Mouse (Mus musculus): ENCODE data around the gene Eepd1. TPM values are rescaled to one million over a fixed set of nuclear protein-coding genes. Genes with fewer than 3 reads are reported as not detected.

The Eepd1 gene
- polyA plus RNA-seq, 2 experiments: 2.3 to 4.4 TPM

DNA sequence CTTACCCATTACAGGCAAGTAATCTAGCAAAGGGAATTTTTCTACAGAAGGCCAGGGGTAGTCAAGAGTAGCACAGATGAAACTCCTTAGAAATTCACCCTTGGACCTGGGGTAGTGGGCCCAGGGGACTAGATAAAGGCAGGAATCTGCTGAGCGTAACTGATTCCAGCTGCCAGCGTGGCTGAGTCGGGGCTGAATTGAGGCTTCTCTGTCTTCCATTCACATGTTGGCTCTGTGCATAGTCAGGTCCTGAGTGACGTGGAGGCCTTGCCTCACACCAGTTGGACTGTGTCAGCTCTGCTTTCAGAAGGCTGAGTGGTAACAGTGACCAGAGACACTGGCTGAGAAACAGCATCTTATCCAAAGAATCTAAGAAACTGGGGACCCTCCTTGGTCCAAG lies 36.6 kb downstream of the Eepd1 start:
- DNase-seq (ENCODE audit: low read depth in 3 of 3, low spot score in 3 of 3): no peak
- 59% methylated on average over 4 of the region's 4 CpGs for WGBS (ENCODE audit: insufficient replicate concordance)
- no peaks in the 10 kb centered on the region for H3K36me3 ChIP-seq (replicated peaks; ENCODE audit: control insufficient read depth, insufficient read depth, low read depth)
- no peak for TF ChIP-seq EP300 (IDR thresholded peaks at IDR 0.05; ENCODE audit: low read depth)
- no peak for TF ChIP-seq CTCF (IDR thresholded peaks at IDR 0.05; ENCODE audit: low read depth)
- H3K4me3 ChIP-seq (ENCODE audit: insufficient read depth in 1 of 2, low read depth in 2 of 2, low read length in 2 of 2): no peak overlapping the region
- no peaks in the 10 kb centered on the region for H3K27me3 ChIP-seq (ENCODE audit: control insufficient read depth, insufficient read depth, low read length)
- no peak overlapping the region for H3K9ac ChIP-seq (replicated peaks)
- no peak overlapping the region for H3K27ac ChIP-seq
- no peak for ATAC-seq (ENCODE audit: insufficient read depth)
- no peaks in the 10 kb centered on the region for H3K9me3 ChIP-seq (ENCODE audit: control insufficient read depth, low read length)
- H3K4me2 ChIP-seq (ENCODE audit: low read depth): no peak overlapping the region
- no peaks in the 10 kb centered on the region for H3K4me1 ChIP-seq (replicated peaks; ENCODE audit: control insufficient read depth in 2 of 2, insufficient read depth in 2 of 2, low read length in 1 of 2)

DNA sequence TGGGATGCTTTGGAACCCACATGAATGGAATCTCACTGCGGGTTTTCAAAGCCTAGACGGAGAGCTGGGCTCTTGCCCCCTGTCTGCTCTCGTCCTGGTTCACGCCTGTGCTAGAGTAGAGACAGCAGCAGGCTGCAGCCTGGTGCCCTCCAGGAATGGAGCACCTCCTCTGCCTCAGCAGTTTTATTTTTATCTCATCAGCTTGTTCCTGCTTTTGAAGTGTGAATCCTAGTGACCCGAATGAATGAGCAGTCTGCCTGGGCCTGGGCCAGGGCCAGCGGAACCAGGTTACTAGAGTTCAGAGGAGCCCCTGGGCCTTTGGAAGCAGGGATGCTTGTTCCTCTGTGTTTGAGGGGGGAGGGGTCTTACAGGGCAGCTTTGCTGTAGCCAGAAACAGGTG lies 37.8 kb downstream of the Eepd1 start:
- Histone ChIP-seq H3K36me3 (replicated peaks; ENCODE audit: control insufficient read depth, insufficient read depth, low read depth) (no peaks in the 10 kb centered on the region), H3K9me3 (ENCODE audit: control insufficient read depth, low read length) (no peaks in the 10 kb centered on the region), H3K9ac (replicated peaks) (no peak overlapping the region), H3K27me3 (ENCODE audit: control insufficient read depth, insufficient read depth, low read length) (no peaks in the 10 kb centered on the region), H3K4me1 (replicated peaks; ENCODE audit: control insufficient read depth in 2 of 2, insufficient read depth in 2 of 2, low read length in 1 of 2) (no peaks in the 10 kb centered on the region), H3K4me3 (ENCODE audit: insufficient read depth in 1 of 2, low read depth in 2 of 2, low read length in 2 of 2) (no peak overlapping the region), H3K27ac (no peak overlapping the region), H3K4me2 (ENCODE audit: low read depth) (no peak overlapping the region)
- ATAC-seq (ENCODE audit: insufficient read depth) (no peak), DNase-seq (ENCODE audit: low read depth in 3 of 3, low spot score in 3 of 3) (no peak)
- TF ChIP-seq CTCF (IDR thresholded peaks at IDR 0.05; ENCODE audit: low read depth): no peak
- TF ChIP-seq EP300 (IDR thresholded peaks at IDR 0.05; ENCODE audit: low read depth): no peak
- WGBS (ENCODE audit: insufficient replicate concordance): 54% methylated on average over 6 of the region's 6 CpGs

DNA sequence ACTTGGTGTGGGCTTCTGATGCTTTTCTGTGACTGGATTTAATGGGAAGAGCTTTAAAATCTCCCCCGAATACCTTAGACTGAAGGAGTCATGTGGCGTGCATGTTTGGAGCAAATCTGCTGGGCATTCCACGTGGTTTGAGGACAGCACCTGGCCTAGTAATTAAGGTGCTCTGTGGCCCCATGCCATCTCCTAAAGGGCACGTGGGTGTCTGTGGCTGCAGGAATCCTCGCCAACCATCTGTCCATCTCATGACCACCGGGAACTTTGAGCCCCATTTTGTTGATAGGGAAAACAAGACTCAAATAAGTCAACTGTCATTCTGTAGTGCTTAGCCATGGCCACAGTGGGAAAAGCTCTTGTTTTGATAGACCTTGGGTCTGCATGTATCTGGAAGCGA lies 39.5 kb downstream of the Eepd1 start:
- H3K27me3 ChIP-seq (ENCODE audit: control insufficient read depth, insufficient read depth, low read length): no peaks in the 10 kb centered on the region
- no peaks in the 10 kb centered on the region for H3K4me1 ChIP-seq (replicated peaks; ENCODE audit: control insufficient read depth in 2 of 2, insufficient read depth in 2 of 2, low read length in 1 of 2)
- no peak overlapping the region for H3K4me2 ChIP-seq (ENCODE audit: low read depth)
- H3K4me3 ChIP-seq (ENCODE audit: insufficient read depth in 1 of 2, low read depth in 2 of 2, low read length in 2 of 2): no peak overlapping the region
- DNase-seq (ENCODE audit: low read depth in 3 of 3, low spot score in 3 of 3) (no peak), ATAC-seq (ENCODE audit: insufficient read depth) (no peak)
- no peaks in the 10 kb centered on the region for H3K9me3 ChIP-seq (ENCODE audit: control insufficient read depth, low read length)
- H3K9ac ChIP-seq (replicated peaks): no peak overlapping the region
- 58% methylated on average over 7 of the region's 7 CpGs for WGBS (ENCODE audit: insufficient replicate concordance)
- no peaks in the 10 kb centered on the region for H3K36me3 ChIP-seq (replicated peaks; ENCODE audit: control insufficient read depth, insufficient read depth, low read depth)
- H3K27ac ChIP-seq: no peak overlapping the region
- no peak for TF ChIP-seq CTCF (IDR thresholded peaks at IDR 0.05; ENCODE audit: low read depth)
- no peak for TF ChIP-seq EP300 (IDR thresholded peaks at IDR 0.05; ENCODE audit: low read depth)

DNA sequence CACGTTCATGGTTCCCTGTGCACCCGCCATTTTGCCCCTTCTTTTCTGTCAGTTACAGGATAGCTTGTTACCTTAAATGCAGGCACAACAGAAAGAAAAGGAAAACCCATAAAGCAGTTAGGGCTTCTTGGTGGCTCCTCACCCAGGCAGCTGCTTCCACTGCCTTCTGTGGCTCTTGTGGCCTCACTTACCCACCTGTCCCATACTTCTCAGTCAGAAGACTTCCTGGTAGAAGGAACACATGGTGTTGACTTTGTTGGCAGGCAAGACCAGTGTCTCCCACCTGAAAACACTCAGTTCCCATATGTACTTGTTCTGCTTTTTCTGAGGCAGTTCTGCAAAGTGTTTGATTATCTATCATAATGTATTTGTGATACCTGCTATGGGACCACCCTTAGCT lies 40.5 kb downstream of the Eepd1 start:
- no peak overlapping the region for H3K9ac ChIP-seq (replicated peaks)
- H3K27ac ChIP-seq: no peak overlapping the region
- no peak for DNase-seq (ENCODE audit: low read depth in 3 of 3, low spot score in 3 of 3)
- ATAC-seq (ENCODE audit: insufficient read depth): no peak
- TF ChIP-seq CTCF (IDR thresholded peaks at IDR 0.05; ENCODE audit: low read depth) (no peak), EP300 (IDR thresholded peaks at IDR 0.05; ENCODE audit: low read depth) (no peak)
- no peaks in the 10 kb centered on the region for H3K27me3 ChIP-seq (ENCODE audit: control insufficient read depth, insufficient read depth, low read length)
- H3K4me1 ChIP-seq (replicated peaks; ENCODE audit: control insufficient read depth in 2 of 2, insufficient read depth in 2 of 2, low read length in 1 of 2): peaks cover 0 to 5% of the 10 kb centered on the region in 2 experiments; a peak in 1 of 4 replicates
- no peaks in the 10 kb centered on the region for H3K36me3 ChIP-seq (replicated peaks; ENCODE audit: control insufficient read depth, insufficient read depth, low read depth)
- no peaks in the 10 kb centered on the region for H3K9me3 ChIP-seq (ENCODE audit: control insufficient read depth, low read length)
- no peak overlapping the region for H3K4me2 ChIP-seq (ENCODE audit: low read depth)
- 51% methylated on average over 2 of the region's 2 CpGs for WGBS (ENCODE audit: insufficient replicate concordance)
- no peak overlapping the region for H3K4me3 ChIP-seq (ENCODE audit: insufficient read depth in 1 of 2, low read depth in 2 of 2, low read length in 2 of 2)

DNA sequence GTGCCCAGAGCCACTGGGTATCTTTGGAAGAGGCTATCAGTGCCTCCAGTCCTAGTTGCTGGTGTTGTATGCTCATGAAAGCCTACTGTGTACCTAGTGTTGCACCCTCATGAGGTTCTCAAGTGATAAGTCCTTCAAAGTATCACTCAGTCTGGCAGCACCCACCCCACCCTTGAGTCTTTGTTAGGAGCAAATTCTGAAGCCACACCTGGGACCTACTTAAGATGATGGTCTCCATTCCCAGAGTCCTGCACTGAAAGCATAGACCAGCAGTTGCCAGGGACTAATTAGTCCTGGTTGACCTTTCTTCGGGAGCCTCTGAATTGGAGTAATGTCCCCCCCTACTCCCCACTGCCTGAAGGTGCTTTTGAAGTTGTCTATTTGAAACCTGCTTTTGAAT lies 45.2 kb downstream of the Eepd1 start:
- no peak overlapping the region for H3K9ac ChIP-seq (replicated peaks)
- H3K9me3 ChIP-seq (ENCODE audit: control insufficient read depth, low read length): no peaks in the 10 kb centered on the region
- DNase-seq (ENCODE audit: low read depth in 3 of 3, low spot score in 3 of 3) (no peak), ATAC-seq (ENCODE audit: insufficient read depth) (no peak)
- no peak for TF ChIP-seq EP300 (IDR thresholded peaks at IDR 0.05; ENCODE audit: low read depth)
- no peak for TF ChIP-seq CTCF (IDR thresholded peaks at IDR 0.05; ENCODE audit: low read depth)
- H3K4me3 ChIP-seq (ENCODE audit: insufficient read depth in 1 of 2, low read depth in 2 of 2, low read length in 2 of 2): no peak overlapping the region
- peaks cover 0 to 5% of the 10 kb centered on the region in 2 experiments; a peak in 1 of 4 replicates for H3K4me1 ChIP-seq (replicated peaks; ENCODE audit: control insufficient read depth in 2 of 2, insufficient read depth in 2 of 2, low read length in 1 of 2)
- no peaks in the 10 kb centered on the region for H3K27me3 ChIP-seq (ENCODE audit: control insufficient read depth, insufficient read depth, low read length)
- no peak overlapping the region for H3K27ac ChIP-seq
- no peaks in the 10 kb centered on the region for H3K36me3 ChIP-seq (replicated peaks; ENCODE audit: control insufficient read depth, insufficient read depth, low read depth)
- no peak overlapping the region for H3K4me2 ChIP-seq (ENCODE audit: low read depth)
- whole genome bisulfite sequencing (ENCODE audit: insufficient replicate concordance): 79% methylated on average over 1 of the region's 1 CpGs
